Mouse (Mus musculus): ENCODE results near the gene Gnmt.
"Not testable (repeated sequence)": the region's sequence is repeated elsewhere in the genome, so short reads cannot be mapped to it uniquely, and the experiment has no call there.

The Gnmt gene

DNA sequence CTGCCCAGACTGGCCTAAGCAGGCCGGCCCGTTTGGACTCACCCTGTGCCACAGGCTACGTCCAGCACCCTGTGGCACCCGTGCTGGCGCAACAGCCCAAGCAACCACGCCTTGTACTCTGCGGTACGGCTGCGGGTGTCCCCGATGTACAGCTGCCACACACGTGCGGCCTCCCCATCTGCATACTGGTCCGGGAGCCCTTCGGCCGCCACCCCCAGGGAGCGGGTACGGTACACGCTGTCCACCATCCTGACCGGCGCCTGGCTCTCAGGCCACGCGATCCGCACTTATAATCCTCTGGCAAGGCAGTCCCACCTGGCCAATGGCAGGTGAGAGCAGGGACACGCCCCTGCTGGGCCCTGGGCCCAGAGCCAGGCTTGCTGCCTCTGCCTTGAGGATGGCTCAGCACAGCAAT lies at the start of gene Gnmt:
TSS of gene Gnmt (minus strand) at position 265 of the 415 bp plus-strand sequence.
- DNase-seq (ENCODE audit: low read depth, low spot score) = no peak

DNA sequence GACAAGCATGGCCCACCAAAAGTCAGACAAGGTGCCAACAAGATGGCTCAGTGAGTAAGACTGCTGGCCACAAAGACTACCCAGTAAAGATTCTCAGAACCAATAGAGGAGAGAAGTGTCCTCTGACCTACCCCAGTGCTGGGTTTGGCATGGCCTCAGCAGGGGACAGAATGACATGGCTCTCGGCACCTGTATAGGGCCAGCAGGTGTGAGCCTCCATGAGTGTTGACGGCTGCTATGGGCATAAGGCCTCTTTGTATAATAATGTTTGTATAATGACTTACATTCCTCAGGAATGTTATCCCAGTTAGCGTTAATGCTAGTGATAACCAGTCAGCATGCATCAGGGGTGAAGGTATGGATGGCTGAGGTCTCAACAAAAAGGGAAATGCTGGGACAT lies 47.1 kb upstream of the Gnmt start:
- no peak for DNase-seq (ENCODE audit: low read depth, low spot score)

DNA sequence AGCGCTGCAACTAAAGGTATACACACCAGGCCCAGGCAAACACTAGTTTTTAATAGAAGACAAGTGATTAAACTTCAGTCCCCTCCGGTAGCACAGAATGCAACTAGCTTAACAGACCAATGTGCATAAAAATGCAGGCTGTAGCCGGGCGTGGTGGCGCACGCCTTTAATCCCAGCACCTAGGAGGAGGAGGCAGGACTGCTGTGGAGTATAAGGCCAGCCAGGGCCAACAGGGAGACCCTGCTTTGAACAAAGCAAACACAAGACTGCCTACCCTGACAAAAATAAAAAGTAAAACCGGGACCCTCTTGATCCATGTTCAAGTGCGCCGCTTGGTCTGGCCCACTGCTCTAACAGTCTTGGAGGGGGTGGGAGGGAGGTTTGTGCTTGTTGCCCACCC lies 46.1 kb upstream of the Gnmt start:
- DNase-seq (ENCODE audit: low read depth, low spot score) = no peak

DNA sequence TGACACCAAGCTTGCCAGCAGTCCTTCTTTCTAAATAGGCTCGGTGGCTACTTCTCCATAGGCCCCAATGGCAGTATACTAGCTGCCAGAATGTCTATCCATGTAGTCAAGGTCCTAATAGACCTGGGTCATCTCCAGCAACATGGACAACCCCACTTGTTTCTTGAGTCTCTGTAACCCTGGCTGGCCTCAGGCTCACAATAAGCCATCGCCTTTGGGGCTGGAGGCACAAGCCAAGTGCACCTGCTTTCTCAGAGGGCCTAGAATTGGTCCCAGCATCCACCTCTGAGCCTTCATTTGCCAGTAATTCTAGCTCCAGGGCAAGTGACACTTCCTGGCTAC lies 45.1 kb upstream of the Gnmt start:
- no peak for DNase-seq (ENCODE audit: low read depth, low spot score)

DNA sequence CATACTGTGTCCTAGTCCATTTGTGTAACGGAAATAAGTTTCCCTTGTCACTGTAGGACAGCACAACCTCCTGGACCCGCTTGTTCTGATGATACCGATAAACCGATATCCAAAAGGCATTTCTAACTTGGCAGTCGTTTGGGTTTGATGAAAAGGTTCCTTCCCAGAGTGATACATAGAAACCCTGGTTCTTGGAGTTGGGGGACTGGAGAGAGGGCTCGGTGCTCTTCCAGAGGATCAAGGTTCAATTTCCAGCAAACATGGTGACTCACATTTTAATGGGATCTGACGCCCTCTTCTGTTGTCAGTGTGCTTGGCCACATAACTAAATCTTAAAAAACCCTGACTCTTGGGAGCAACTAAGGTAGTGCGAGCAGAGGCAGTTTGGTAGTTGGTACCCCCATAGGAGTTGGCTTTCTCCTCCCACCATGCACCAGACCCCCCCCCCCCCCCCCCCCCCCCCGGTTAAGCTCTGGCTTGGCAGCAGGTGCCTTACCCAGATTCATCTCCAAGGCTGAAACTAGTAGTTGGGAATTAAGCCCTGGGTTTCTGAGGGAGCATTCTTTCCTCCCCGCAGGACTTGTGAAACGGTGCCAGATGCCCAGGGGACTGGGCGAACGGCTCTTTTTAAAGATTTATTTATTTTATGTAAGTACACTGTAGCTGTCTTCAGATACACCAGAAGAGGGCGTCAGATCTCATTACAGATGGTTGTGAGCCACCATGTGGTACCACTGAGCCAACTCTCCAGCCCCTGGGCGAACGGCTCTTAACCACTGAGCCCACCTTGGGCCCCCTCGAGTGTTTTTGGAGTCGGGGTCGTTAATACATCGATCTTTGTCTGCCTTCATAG lies 44.5 kb upstream of the Gnmt start:
- DNase-seq (ENCODE audit: low read depth, low spot score) = no peak

DNA sequence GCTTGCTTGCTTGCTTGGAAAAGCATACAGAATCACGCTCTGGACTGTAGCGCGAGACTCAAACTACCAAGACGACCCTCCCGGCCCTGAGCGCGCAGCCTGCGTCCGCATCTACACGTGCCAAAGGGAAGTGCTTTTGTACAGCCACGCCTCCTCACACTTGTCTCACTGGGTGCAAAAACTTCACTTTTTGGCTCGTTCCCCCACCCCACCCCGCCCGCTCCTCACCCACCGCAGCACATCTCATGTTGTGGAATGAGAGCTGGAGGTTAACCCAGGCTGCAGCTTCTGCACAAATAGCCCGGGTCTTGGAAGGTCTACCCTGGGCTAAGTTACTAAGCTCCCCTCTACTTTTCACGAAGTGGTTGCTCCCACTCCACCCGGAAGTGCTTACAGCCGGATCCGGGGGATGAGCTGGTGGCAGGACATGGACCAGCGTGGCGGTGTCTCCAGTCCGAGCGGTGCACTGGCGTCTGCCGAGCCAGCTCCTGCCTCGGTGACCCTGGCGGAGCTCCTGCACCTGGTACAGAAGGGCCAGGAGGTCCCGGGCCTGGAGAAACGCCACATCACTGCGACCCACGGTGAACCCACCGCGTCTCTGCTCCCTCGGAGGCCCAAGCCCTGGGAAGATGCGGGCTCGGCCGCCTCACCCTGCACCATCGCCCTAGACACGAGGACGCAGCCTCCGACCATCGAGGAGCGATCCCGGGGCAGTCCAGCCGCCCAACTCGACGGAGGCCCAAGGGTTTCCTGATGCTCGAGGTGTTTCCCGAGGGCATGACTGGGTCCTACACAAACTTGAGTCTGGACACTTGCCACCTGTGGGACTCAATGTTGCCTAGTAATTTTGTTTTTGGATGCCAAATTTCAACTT lies 43.7 kb upstream of the Gnmt start, which contains the start of gene 2310039H08Rik:
TSS of gene 2310039H08Rik (plus strand) at position 232 of the 874 bp plus-strand sequence.
- DNase-seq (ENCODE audit: low read depth, low spot score) = peak; percentile 75

DNA sequence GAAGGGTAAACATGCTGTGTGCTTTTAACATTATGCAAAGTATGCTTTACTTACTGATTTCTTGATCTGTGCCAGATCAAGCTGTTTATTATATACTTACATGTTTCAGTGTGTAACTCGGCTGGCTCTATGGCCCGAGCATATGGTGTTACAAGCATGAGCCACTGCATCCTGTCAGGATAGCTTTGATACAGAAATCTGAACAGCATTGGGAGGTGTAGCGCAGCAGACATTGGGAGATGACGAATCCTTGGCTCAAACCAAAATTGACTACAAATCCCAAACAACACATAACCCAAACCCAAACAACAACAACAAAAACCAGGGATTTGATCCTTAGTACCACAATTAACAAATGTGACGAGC lies 43.1 kb upstream of the Gnmt start:
- no peak for DNase-seq (ENCODE audit: low read depth, low spot score)

DNA sequence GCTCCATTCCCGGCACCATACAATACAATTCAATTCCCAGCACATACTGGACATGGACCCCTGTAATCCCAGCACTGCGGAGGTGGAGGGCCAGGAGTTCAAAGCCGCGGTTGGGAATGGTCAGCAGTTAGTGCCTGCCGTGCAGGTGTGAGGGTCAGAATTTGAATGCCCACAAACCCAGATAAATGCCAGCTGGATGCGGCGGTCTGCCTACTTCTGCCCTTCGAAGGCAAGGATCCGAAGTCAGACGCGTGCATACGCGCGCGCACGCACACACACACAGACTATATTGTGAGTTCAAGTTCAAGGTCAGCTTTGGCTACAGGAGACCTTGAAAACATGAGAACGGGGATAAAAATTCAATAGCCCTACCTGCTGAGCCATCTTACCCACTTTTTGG lies 42.6 kb upstream of the Gnmt start:
- DNase-seq (ENCODE audit: low read depth, low spot score) = no peak

DNA sequence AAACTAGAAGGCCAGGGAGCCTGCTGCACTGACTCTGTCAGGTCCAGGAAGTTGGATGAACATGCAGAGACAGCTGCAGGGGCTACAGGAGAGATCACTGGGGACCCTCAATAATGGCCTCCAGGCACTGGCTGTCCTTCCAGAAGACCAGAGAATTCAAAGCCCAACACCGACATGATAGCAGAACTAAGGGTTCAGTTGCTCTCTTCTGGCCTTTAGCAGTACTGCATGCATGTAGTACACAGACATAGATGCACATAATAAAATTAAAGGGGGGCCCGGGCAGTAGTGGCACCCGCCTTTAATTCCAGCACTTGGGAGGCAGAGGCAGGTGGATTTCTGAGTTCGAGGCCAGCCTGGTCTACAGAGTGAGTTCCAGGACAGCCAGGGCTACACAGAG lies 42.1 kb upstream of the Gnmt start:
- DNase-seq (ENCODE audit: low read depth, low spot score) = no peak

DNA sequence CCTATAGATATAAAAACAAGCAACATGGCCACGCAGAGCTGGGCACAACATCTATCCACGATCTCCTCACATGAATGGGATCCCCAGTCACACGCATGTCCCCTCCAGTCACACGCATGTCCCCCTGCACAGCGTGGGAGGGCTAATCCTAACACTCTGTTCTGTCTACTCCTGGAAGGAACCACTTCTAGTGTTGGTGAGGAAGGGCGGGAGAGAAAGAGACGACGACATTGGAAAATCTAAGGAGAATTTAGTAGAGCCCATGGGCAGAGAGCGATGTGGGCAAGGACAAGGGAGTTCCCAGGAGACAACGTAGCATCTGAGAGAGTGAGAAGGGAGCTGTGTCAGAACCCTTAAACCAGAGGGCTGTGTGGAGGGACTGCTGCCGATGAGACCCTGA lies 41.6 kb upstream of the Gnmt start:
- no peak for DNase-seq (ENCODE audit: low read depth, low spot score)

DNA sequence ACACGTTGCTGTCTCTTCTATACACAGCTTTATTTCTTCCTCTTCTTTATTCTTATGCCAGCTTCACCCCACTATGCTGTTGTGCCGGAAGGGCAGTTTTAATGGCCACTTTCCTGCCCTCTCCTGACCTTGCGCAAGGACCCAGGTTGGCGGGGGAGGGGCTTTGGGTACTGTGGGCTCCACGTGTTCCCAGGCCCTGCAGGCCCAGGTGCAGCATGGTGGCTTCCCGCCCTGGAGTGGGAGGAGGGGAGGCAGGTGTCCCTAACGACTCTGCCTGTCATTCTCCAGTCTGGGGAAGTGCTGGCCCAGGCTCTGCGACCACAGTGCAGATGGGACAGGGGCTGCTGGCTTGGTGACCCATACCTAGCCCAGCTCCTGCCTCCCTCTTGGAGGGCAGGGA lies 38.9 kb upstream of the Gnmt start:
- no peak for DNase-seq (ENCODE audit: low read depth, low spot score)

DNA sequence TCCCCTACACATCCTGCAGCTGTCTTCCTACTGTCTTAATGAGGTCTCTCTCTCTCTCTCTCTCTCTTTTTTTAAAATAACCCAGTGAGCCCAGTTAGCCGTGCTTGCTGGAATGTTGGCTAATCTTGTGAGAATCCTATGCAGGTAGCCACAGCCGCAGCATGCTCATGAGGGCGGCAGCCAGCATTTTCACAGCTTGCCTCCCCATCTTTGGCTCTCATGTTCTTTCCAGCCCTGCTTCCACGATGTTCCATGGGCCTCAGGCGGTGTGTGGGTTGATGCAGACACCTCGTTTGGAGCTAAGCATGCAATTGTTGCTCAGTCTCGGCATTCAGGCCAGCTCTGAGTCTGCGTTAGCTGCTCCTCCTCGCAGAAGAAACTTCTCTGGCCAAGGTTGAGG lies 35.9 kb upstream of the Gnmt start:
- DNase-seq (ENCODE audit: low read depth, low spot score) = not testable (repeated sequence)

DNA sequence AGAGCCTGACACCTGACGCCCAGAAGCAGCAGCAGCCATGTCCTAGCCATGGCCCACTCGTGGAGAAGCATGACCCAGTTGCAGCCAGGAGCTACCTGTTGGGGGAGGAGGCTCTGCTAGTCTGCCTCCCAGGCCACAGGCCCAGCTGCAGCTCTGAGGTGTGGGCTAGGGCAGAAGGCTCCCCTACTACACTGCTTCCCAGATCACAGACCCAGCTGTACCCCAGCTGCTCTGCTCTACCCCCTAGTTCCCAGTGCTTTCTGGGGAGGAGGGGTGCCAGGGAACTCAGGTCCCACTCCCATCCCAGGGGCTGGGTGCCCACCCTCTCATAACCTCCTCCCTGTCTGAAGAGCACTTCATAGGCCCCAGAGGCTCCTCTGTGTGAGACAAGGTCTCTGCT lies 34.6 kb upstream of the Gnmt start, which contains the start of gene Ptcra:
TSS of gene Ptcra (minus strand) at position 169 of the 400 bp plus-strand sequence.
- no peak for DNase-seq (ENCODE audit: low read depth, low spot score)

DNA sequence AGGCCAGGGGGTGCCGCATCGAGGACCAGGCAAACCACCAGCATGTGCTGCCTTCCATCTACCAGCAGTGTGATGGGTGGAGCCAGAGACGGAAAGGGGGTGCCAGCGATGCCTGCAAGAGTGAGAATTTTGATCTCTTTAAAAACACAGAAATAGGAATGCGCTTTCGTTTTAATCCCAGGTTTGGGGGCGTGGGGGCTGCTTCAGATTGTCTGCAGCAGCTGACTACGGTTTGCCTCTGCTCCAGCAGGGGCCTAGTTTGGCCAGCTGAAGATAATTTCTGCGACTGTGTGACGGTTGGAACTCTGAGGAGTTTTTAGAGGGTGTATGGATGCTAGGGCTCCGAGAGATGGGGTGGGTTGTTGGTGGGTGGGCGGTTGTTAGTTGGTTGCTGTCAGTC lies 29.8 kb upstream of the Gnmt start:
- no peak for DNase-seq (ENCODE audit: low read depth, low spot score)

DNA sequence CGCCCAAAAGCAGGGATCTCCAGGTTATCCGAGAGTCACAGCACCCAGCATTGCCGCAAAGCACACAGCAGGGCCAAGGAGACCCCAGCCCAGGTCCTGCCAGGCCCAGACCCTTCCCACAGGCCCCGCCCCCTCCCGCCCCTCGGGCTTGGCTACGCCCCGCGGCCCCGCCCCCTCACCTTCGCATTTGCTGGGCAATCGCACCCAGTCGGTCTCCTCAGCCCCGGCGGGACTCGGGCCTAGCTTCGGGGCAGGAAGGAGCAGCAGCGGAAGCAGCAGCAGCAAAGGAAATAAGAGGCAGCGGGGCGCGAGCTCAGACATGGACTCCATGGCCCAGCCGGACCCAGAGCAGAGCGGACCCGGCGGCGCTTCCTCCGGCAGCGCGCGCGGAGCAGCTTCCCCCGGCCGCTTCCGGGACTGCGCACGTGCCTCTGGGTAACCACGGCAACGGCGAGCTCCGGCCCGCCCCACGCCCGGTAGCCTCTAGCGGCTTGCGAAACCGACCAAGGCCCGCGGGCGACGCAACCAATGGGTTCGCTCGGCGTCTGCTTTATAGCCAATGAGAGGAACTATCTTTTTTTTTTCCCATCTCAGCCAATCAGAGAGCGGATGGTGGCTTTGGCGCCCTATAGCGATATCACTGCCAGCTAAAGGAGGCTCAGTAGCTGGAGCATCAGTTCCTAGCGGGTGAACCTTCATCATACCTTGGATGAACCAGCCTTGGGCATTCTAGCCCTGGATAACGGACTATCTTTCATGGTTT lies 23.0 kb upstream of the Gnmt start, which contains the start of gene Cnpy3:
TSS of gene Cnpy3 (minus strand) at position 421 of the 763 bp plus-strand sequence.
- DNase-seq (ENCODE audit: low read depth, low spot score) = peak; percentile 88

DNA sequence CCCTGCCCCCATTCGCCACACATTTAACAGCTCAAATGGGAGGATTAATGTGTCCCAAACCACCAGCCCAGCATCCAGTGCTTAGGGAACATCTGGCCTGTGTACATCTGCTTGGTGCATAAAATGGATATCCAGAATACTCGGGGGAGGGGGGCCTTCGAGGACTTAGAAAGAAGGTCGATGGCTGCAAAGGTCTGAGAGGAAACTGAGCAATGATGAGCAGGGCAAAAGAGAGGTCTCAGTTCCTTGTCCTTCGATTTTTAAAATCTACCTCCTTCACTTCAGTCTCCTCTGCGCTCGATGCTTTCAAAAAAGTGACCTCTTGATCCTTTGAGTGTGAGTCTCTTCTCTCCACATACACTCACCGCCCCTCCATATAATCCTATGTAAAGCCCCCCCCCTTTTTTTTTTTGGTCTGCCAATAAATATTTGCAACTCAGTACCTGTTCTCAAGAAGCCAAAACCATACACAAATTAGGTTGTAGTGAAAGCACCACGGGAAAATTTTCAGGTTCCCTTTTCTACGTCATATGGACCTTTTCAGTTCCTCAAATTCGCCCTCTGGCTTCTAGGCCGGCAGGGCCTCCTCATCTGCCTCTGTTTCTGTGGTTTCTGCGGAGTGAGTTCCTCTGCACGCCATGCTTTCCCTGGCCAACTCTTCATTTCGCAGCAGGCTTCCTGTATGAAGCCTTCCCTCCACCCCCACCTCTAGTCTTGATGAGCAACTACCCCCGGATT lies 22.3 kb upstream of the Gnmt start:
- DNase-seq (ENCODE audit: low read depth, low spot score) = no peak

DNA sequence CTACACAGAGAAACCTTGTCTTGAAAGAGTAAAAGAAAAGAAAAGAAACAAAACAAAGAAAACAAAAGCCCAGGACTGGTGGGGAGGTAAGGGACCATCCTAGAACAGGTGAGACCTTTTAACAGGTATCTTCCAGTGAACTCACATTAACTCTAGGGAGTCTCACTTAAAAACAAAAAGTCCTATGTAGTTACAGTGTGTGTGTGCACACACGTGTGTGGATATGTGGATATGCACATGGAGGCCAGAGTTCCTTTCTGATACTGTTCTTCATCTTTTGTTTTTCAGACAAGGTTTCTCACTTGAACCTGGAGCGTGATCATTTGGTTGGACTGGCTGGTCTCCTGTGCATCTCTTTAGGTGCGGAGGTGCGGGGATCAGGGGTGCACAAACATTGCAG lies 21.6 kb upstream of the Gnmt start:
- DNase-seq (ENCODE audit: low read depth, low spot score) = no peak

DNA sequence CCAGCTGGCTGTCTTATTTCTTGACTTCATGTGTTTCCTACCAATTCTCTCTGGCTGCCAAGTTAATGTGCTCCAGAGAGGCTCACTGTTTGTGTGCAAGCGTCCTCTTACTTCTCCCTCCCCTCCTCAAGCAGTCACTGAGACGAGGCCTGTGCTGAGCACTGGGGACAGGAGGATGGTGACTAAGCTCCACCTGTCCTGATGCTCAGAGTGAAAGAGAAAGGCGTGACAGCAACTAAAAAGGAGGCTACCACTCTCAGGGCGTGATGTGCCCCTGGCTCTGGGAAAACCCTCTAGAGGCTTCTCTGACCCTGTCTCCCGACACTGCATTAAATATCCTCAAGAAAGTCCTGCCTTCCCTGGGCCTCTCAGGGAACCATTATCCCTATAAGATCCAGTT lies 20.3 kb upstream of the Gnmt start:
- DNase-seq (ENCODE audit: low read depth, low spot score) = no peak

DNA sequence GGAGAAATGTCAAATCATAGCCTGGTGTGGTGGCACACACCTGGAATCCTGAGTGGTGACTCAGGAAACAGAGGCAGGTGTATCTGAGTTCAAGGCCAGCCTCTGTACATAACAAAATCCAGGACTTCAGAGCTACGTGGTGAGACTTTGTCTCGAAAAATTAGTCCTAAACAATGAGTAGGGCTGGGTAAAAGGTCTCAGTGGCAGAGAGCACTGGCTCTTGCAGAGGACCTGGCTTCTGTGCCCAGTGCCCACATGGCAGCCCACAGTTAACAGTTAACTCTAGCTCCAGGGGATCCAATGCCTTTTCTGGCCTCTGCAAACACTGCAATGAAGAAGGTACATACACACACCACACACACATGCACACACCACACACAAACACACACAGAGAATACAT lies 18.8 kb upstream of the Gnmt start:
- DNase-seq (ENCODE audit: low read depth, low spot score) = no peak

DNA sequence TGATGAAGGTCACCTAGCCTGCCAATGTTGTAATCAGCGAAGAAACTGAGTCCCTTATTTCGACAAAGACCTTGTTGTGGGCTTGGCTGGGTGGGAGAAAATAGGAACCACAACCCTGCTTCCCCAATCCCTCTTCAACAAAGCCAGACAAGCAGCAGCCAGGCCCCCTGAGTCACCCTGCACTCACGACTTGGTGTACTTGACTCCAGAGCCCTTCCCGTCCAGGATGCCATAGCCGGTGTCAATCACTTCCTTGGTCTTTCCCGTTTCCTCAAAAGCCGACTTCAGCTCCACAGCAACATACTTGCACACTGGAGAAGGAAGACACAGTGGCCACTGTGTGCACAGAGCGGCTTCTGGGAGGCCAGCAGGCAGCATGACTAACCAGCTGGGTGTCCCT lies 18.3 kb upstream of the Gnmt start:
- DNase-seq (ENCODE audit: low read depth, low spot score) = no peak

DNA sequence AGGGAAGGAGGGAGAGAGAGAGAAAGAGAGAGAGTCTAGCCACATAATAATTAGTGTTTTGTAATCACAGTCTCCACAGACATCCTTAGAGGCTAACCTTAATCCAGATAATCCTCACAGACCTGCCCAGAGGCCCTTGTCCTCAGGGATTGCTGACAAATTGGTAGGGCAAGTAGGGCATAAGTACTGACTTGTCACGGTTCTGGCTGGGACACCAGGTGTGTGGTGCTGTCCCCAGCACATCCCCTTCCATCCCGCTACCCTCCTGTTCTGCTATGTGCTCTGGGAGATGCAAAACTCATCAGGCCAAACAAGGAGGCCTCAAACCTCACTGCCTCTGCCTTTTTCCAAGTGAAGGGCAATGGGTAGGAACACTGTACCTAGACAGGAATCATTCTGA lies 16.5 kb upstream of the Gnmt start:
- peak; percentile 62 for DNase-seq (ENCODE audit: low read depth, low spot score)
